Mouse (Mus musculus) brain, embryonic 14.5 days (tissue): Measurements from ENCODE around the gene Eipr1.

ENCODE experiments used
- CTCF ChIP-seq: fragments of 200-500 bp; IDR thresholded peaks from 2 replicates; pipeline ENCODE4 v1.5.1; 2012; ENCODE audit warnings: inconsistent platforms, mild to moderate bottlenecking, moderate library complexity, borderline replicate concordance; ENCODE audit not compliant: insufficient read depth, insufficient read length; ENCODE audit errors: extremely low read depth
- POLR2A ChIP-seq: fragments of 200-500 bp; IDR thresholded peaks from 2 replicates; pipeline ENCODE4 v1.6.1; 2012; ENCODE audit warnings: mild to moderate bottlenecking, inconsistent platforms, borderline replicate concordance; ENCODE audit not compliant: poor library complexity, insufficient read depth, insufficient read length, severe bottlenecking; ENCODE audit errors: extremely low read depth

DNA sequence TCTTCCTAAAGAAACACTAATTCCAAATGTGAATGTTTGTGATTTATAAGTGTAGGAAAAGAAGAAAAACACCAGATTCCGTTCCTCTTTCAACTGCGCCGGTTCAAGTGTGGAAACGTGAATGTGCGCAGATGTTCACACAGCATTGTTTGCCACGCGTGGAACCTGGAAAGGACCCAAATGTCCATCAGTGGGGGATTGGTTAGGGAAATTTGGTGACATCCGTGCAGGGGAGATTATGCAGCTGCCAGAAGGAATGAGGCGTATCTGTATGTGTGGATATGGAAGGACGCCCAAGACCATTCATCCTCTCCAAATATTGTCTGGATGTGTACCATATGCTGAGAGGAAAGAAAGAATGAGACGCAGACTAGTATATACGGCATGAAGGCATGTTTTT is 111.7 kb downstream of the Eipr1 start:
- TF ChIP-seq CTCF (no peak), POLR2A (no peak)
